21 mouse cellular contexts compared by ENCODE assay signal in genomic region chr3:97238521-97238920, GRCm38 (mm10). TPM values are rescaled to one million over a fixed set of nuclear protein-coding genes. Genes with fewer than 3 reads are reported as not detected.
DNase-seq lines count a peak whose midpoint lies in the region; ATAC-seq and TF ChIP-seq lines count a peak whose summit lies in the region.
"Had no signal": no experiment of that assay in that cellular context is flagged by ENCODE, and none has a peak within 500 bp of the region (broad histone marks: within the 10 kb centered on the region; RNA-seq: fewer than 3 reads in every experiment).

No protein-coding gene starts in this region.

- H3K36me3 ChIP-seq in spleen, adult 2 months (ENCODE audit: control insufficient read depth, insufficient read depth, low read length) = no peaks in the 10 kb centered on the region
- H3K36me3 ChIP-seq: embryonic facial prominence, embryonic 12.5 days; heart, embryonic 12.5 days had no signal

- no peak overlapping the region for H3K4me3 ChIP-seq in spleen, adult 2 months (ENCODE audit: extremely low read depth, insufficient read depth, insufficient read length)
- H3K4me3 ChIP-seq: embryonic facial prominence, embryonic 12.5 days; heart, adult 2 months; heart, embryonic 12.5 days; hindbrain, embryonic 10.5 days had no signal

- peak overlapping the region; percentile 68 for H3K27ac ChIP-seq in spleen, adult 2 months (ENCODE audit: insufficient read depth, low read length)
- H3K27ac ChIP-seq: embryonic facial prominence, embryonic 12.5 days; heart, adult 2 months; hindbrain, embryonic 10.5 days; hindbrain, embryonic 14.5 days had no signal

- WGBS in spleen, adult 2 months = 38% methylated on average over 2 of the region's 2 CpGs

- no peak for DNase-seq in spleen, adult 2 months (ENCODE audit: low read depth in 1 of 2, low spot score in 2 of 2)
- DNase-seq in spleen, adult 18-20 months = no peak
- peak; percentile 35 for DNase-seq in R1 (ENCODE audit: low read depth, low spot score)
- DNase-seq in gastrocnemius, adult 18-20 months (ENCODE audit: low spot score) = no peak
- DNase-seq: adrenal gland, adult 8-10 months; adrenal gland, postnatal 36 days; B cell, adult 2 months; cerebellum, adult 8-10 months; cerebellum, postnatal 14 days; gastrocnemius, postnatal 36 days; heart, adult 2 months had no signal

- no peaks in the 10 kb centered on the region for H3K27me3 ChIP-seq in spleen, adult 2 months (ENCODE audit: control insufficient read depth, insufficient read depth, low read length)
- H3K27me3 ChIP-seq: embryonic facial prominence, embryonic 12.5 days; heart, embryonic 12.5 days; Patski had no signal

- no peak for TF ChIP-seq CTCF in spleen, adult 2 months (IDR thresholded peaks at IDR 0.05; ENCODE audit: extremely low read depth, insufficient read depth, insufficient read length, insufficient replicate concordance)

- no peak for TF ChIP-seq POLR2A in spleen, adult 2 months (IDR thresholded peaks at IDR 0.05; ENCODE audit: low read depth, low read length)

- peaks cover 12% of the 10 kb centered on the region for H3K4me1 ChIP-seq in spleen, adult 2 months (ENCODE audit: control insufficient read depth, insufficient read depth, insufficient read length)

- ATAC-seq in megakaryocyte, adult 5-6 weeks (ENCODE audit: poor library complexity, severe bottlenecking) = peak; percentile 67
- no peak for ATAC-seq in erythroblast, adult 5-6 weeks (replicated peaks; ENCODE audit: low FRiP score, poor library complexity, severe bottlenecking)
- ATAC-seq: CD4-positive, CD25-positive, alpha-beta regulatory T cell, adult 4 months; forebrain, embryonic 14.5 days; intestine, postnatal 0 days; Patski had no signal

RNA-seq across cellular contexts. Expression of gene Bcl9, which starts 59.2 kb away (rescaled TPM):
- polyA plus RNA-seq in spleen, adult 2 months (2012; rRNA removed) = 14.0 and 15.2 TPM in 2 replicates
- total RNA-seq in megakaryocyte, adult 5-6 weeks (2015) = 10.2 and 12.7 TPM in 2 replicates
- 3.0 and 4.1 TPM in 2 replicates for total RNA-seq in megakaryocyte, adult 5-6 weeks (2017)
- 2.3 and 3.7 TPM in 2 replicates for total RNA-seq in erythroblast, adult 5-6 weeks (2015; ENCODE audit: low replicate concordance)
- total RNA-seq in erythroblast, adult 5-6 weeks (2017; ENCODE audit: low replicate concordance) = 0.77 and 0.84 TPM in 2 replicates
- total RNA-seq in gastrocnemius, adult 18-20 months (2021) = 1 to 10 TPM; 2.4 to 2.5 TPM
